Mouse (Mus musculus) small intestine, adult 2 months (tissue): ENCODE data around the gene Vps37c.

ENCODE experiments used
- CTCF ChIP-seq: fragments of 200-500 bp; IDR thresholded peaks from 2 replicates; pipeline ENCODE4 v1.5.1; 2012; ENCODE audit warnings: low read depth, mild to moderate bottlenecking, control low read depth, inconsistent platforms, low read length, moderate library complexity, mixed read lengths; ENCODE audit not compliant: insufficient replicate concordance, insufficient read length; ENCODE audit errors: extremely low read depth
- POLR2A ChIP-seq: fragments of 200-500 bp; IDR thresholded peaks from 2 replicates; pipeline ENCODE4 v1.6.1; 2012; ENCODE audit warnings: low read depth, mild to moderate bottlenecking, control low read depth, inconsistent platforms, low read length, moderate library complexity

DNA sequence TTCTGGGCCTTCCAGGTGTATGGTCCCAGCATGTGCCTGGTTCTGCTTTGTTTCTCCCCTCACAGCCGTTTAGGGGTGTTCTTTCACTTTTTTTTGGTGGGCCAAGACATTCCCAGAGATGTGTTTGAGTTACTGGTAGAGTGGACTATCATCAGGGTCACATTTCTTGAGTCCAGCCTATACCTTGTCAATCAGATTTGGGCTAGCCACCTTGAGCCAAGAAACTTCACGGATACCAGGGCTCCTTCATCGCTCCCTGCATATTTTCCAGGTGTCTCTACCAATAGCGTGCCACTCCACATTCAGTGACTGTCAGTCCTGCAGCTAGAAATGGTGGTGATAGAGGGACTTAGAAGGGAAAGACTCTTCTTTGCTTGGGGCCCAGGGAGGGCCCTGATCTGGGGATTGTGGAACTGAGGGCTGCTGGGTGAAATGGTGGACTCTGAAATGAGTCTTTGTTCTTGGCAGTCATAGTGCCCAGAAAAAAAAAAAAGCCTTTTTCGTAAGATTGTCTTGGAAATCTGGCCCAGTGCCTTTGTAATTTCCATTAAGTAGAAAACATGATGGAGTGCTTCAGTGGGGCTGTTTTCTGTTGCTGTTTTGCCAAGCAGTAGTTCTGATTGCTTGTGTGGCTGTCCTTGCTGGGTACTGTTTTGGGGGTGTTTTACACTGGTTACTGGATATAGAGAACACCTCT lies 1.1 kb downstream of the Vps37c start:
- TF ChIP-seq CTCF (no peak), POLR2A (no peak)
